Mouse (Mus musculus) MEL (cell line): ENCODE data around the gene Nup214. TPM values are rescaled to one million over a fixed set of nuclear protein-coding genes. Genes with fewer than 3 reads are reported as not detected.

Source experiments
- polyA plus RNA-seq, 2 experiments: library from polyadenylated mRNA; stranded (reverse) in 1 of 2; unstranded in 1 of 2; fragments of >175 nt in 1 of 2; fragments of >200 nt in 1 of 2; gene quantifications; 2 replicates each; pipeline versions ENCODE4 v1.2.1 to v1.2.4; 2012; ENCODE audit warnings: low replicate concordance in 2 of 2, low read depth in 1 of 2; ENCODE audit not compliant: insufficient read length in 2 of 2, insufficient read depth in 1 of 2, missing spikeins in 1 of 2
- total RNA-seq: library from RNA; depleted of rRNA; stranded (reverse); fragments of 300-350 nt; gene quantifications from 2 replicates; pipeline ENCODE4 v1.2.3, GENCODE M21; 2012; rRNA removed

Nup214 gene
- total and polyA plus RNA-seq, 3 experiments: 71.4 to 163 (median 78.6) TPM

Other genes with a start within 250 kb of the Nup214 start
- gene Qrfp, start 163.9 kb upstream of the Nup214 start, total RNA-seq: not detected in 2 replicates
- gene Qrfp, start 163.9 kb upstream of the Nup214 start, polyA plus RNA-seq: under 1 TPM in 1 of 2 experiments, not detected in 1; 0.13 TPM
- not detected in 2 replicates for gene Fibcd1, start 128.4 kb upstream of the Nup214 start, total RNA-seq
- not detected for gene Fibcd1, start 128.4 kb upstream of the Nup214 start, polyA plus RNA-seq
- not detected in 2 replicates for gene Lamc3, start 87.1 kb upstream of the Nup214 start, total RNA-seq
- not detected for gene Lamc3, start 87.1 kb upstream of the Nup214 start, polyA plus RNA-seq
- gene Aif1l, start 24.3 kb upstream of the Nup214 start, total RNA-seq: 0.16 and 0.69 TPM in 2 replicates
- gene Aif1l, start 24.3 kb upstream of the Nup214 start, polyA plus RNA-seq: 1 to 10 TPM in 1 of 2 experiments, not detected in 1; 1.9 TPM
- gene Fam78a, start 110.4 kb downstream of the Nup214 start, total RNA-seq: 10.7 and 16.0 TPM in 2 replicates
- gene Fam78a, start 110.4 kb downstream of the Nup214 start, polyA plus RNA-seq: 10 to 100 TPM in 1 of 2 experiments, not detected in 1; 17.4 TPM
- gene Plpp7, start 121.1 kb downstream of the Nup214 start, total RNA-seq: 7.3 and 7.6 TPM in 2 replicates
- 10 to 100 TPM in 1 of 2 experiments, not detected in 1; 15.1 TPM for gene Plpp7, start 121.1 kb downstream of the Nup214 start, polyA plus RNA-seq
- gene Prrc2b, start 176.6 kb downstream of the Nup214 start, total RNA-seq: 14.8 and 18.4 TPM in 2 replicates
- 10 to 100 TPM; 42.2 to 42.9 TPM for gene Prrc2b, start 176.6 kb downstream of the Nup214 start, polyA plus RNA-seq